Mouse (Mus musculus) testis, adult 10 weeks (tissue): Measurements from ENCODE around the gene Dapk1. TPM values are rescaled to one million over a fixed set of nuclear protein-coding genes. Genes with fewer than 3 reads are reported as not detected.

Experiments used
- polyA plus RNA-seq: library from polyadenylated mRNA; stranded (reverse); fragments of 350-450 nt; fragmentation: Illumina TruSeq; extraction: RNeasy Lipid Tissue Mini Kit (QIAGEN cat#74804); gene quantifications from one replicate; pipeline ENCODE4 v1.2.3, GENCODE M21; 2014; ENCODE audit warnings: low read depth, low replicate concordance

Gene Dapk1
- 1.2 TPM for polyA plus RNA-seq

GRCm38 (mm10) chr13:60601436-60602415, at the start of gene Dapk1:
Gene Dapk1 (plus strand): TSS chr13:60601947.

GRCm38 (mm10) chr13:60786264-60786663, 184.5 kb downstream of the Dapk1 start, which contains the start of gene BC051665:
Gene BC051665 (minus strand): TSS chr13:60786364.

GRCm38 (mm10) chr13:60802749-60803148, 201.0 kb downstream of the Dapk1 start, which contains the start of gene Ctsll3:
Gene Ctsll3 (minus strand): TSS chr13:60802849.

Other genes starting within 250 kb of the Dapk1 start
- not detected for gene BC051665, start 184.4 kb downstream of the Dapk1 start, polyA plus RNA-seq
- gene Ctsll3, start 200.9 kb downstream of the Dapk1 start, polyA plus RNA-seq = not detected